Mouse (Mus musculus) forebrain, embryonic 13.5 days (tissue): ENCODE results near the gene Apbb1. TPM values are rescaled to one million over a fixed set of nuclear protein-coding genes. Genes with fewer than 3 reads are reported as not detected.

Source experiments
- ATAC-seq: fragments of 200-750 bp; cut with Nextera tagmentation; 2 replicates; pipeline ENCODE4 v1.8.0; 2017
- H3K27ac ChIP-seq: fragments of 300-500 bp; sonication (generic); 2 replicates; pipeline ENCODE4 v1.5.1; 2015; ENCODE audit warnings: inconsistent platforms, mild to moderate bottlenecking, moderate library complexity
- H3K27me3 ChIP-seq: fragments of 300-500 bp; sonication (generic); 2 replicates; pipeline ENCODE4 v1.6.1; 2015; ENCODE audit warnings: mild to moderate bottlenecking, inconsistent platforms
- H3K36me3 ChIP-seq: fragments of 300-500 bp; sonication (generic); 2 replicates; pipeline ENCODE4 v1.6.1; 2015; ENCODE audit warnings: mild to moderate bottlenecking, inconsistent platforms; ENCODE audit not compliant: poor library complexity, severe bottlenecking
- H3K4me1 ChIP-seq: fragments of 300-500 bp; sonication (generic); 2 replicates; pipeline ENCODE4 v1.6.1; 2015; ENCODE audit warnings: inconsistent platforms
- H3K4me2 ChIP-seq: fragments of 300-500 bp; sonication (generic); 2 replicates; pipeline ENCODE4 v1.6.1; 2015; ENCODE audit warnings: inconsistent platforms, mild to moderate bottlenecking, moderate library complexity
- H3K4me3 ChIP-seq: fragments of 300-500 bp; sonication (generic); 2 replicates; pipeline ENCODE4 v1.5.1; 2015; ENCODE audit warnings: mild to moderate bottlenecking, inconsistent platforms
- H3K9ac ChIP-seq: fragments of 300-500 bp; sonication (generic); 2 replicates; pipeline ENCODE4 v1.6.1; 2015; ENCODE audit warnings: mild to moderate bottlenecking, inconsistent platforms
- H3K9me3 ChIP-seq: fragments of 300-500 bp; sonication (generic); replicated peaks from 2 replicates; pipeline ENCODE4 v1.6.1; 2016; ENCODE audit warnings: inconsistent platforms
- WGBS: fragments of 180-500 bp; shearing (Covaris S2); methylation state at CpG from one replicate; pipeline ENCODE4 v1.1.7; 2015; 5-methylcytosine and 5-hydroxymethylcytosine counted together
- polyA plus RNA-seq: library from polyadenylated mRNA; unstranded; fragments of >200 nt; fragmentation: Nextera tagmentation; extraction: Ambion mirVana; gene quantifications from 2 replicates; pipeline ENCODE4 v1.2.1, GENCODE M21; 2015

Gene Apbb1
- polyA plus RNA-seq, 1 experiment from 2014 or later = 186 TPM

- no peak overlapping the region for H3K4me2 ChIP-seq
- H3K4me1 ChIP-seq = no peaks in the 10 kb centered on the region
- WGBS = 32% methylated on average over 9 of the region's 9 CpGs
- ATAC-seq = peak; percentile 70
- no peak overlapping the region for H3K4me3 ChIP-seq
- no peak overlapping the region for H3K27ac ChIP-seq
- no peak overlapping the region for H3K9ac ChIP-seq
- H3K36me3 ChIP-seq = no peaks in the 10 kb centered on the region
- H3K27me3 ChIP-seq = no peaks in the 10 kb centered on the region
- H3K9me3 ChIP-seq = 0 out of 2 replicates have a peak, but pooled peaks cover 5% of the 10 kb centered on the region
Measured at GRCm38 (mm10) chr7:105602860-105603623, 21.6 kb upstream of the Apbb1 start.

- H3K36me3 ChIP-seq = no peaks in the 10 kb centered on the region
- no peak overlapping the region for H3K4me2 ChIP-seq
- H3K27ac ChIP-seq = no peak overlapping the region
- H3K9me3 ChIP-seq = no peaks in the 10 kb centered on the region
- no peaks in the 10 kb centered on the region for H3K4me1 ChIP-seq
- WGBS = 13% methylated on average over 7 of the region's 7 CpGs
- ATAC-seq = no peak
- no peaks in the 10 kb centered on the region for H3K27me3 ChIP-seq
- H3K4me3 ChIP-seq = no peak overlapping the region
- no peak overlapping the region for H3K9ac ChIP-seq
Measured at GRCm38 (mm10) chr7:105590097-105590496, 8.6 kb upstream of the Apbb1 start.

DNA sequence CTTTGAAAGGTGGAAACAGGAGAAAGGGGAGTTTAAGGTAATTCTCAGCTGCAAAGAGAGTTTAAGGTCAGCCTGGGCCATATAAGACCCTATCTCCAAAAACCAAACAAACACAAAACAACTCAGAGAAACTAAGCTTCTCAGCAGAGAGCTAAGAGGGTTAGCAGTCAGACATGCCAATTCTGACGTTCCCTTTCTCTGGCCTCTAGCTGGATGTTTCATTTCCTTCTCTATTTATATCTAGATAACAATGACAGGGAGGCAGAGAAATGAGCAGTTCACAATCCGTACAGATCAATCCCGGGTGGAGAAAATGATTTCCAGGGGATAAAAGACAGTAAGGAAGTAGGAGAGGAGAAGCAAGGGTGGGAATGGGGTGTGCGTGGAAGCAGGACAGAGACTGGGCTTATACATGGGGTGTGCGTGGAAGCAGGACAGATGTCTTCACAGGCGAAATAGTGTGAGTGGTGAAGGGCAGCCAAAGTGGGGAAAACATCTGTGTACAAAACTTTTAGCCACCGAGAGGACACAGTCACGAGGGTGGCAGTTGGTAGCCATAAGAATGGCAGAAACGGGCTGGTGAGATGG, 7.0 kb upstream of the Apbb1 start:
- Histone ChIP-seq H3K36me3 (no peaks in the 10 kb centered on the region), H3K4me3 (no peak overlapping the region), H3K27me3 (no peaks in the 10 kb centered on the region), H3K4me2 (no peak overlapping the region), H3K27ac (no peak overlapping the region), H3K9me3 (no peaks in the 10 kb centered on the region), H3K9ac (no peak overlapping the region), H3K4me1 (no peaks in the 10 kb centered on the region)
- WGBS = 67% methylated on average over 9 of the region's 9 CpGs
- no peak for ATAC-seq

DNA sequence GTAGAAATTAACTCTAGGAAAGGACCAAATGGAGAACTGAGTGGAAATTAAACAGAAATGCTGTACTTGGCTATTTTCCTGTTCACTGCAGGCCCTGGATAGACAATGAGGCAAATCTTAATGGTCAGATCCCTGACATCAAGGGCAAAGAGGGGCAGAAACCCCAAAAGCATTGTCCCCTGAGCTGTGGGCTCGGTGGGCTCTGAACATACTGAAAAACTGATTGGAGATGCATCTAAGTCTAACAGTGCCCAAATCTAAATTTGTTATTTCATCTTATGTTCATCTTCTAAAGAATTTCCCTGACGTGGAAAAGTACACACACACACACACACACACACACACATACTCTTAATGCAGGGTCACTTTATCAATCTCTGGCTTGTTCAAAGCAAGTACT, 506 bp upstream of the Apbb1 start:
- H3K9ac ChIP-seq = peak overlapping the region; percentile 85; the same call in 1 of the 2 replicates
- ATAC-seq = no peak

DNA sequence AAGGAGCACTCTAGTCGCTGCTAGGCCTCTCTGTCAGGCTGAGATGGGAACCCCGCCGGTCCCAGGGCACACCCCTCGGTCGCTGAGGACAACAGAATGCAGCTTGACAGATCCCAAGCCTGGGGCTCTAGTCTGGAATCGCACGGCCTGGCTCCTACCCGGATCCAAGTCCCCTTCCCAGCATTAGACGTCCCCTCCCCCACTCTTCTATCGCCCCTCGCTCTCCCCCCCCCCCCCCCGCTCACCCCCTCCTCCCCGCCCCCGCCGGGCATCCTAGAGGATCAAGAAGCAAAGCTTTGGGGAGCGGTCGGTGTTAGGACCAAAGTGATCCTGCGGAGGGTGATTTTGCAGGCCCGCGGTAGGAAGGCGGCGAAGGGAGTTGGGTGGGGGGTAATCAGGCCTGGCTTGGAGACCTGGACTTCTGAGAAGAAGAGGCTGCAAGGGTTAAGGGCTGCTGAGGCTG, 795 bp downstream of the Apbb1 start:
- Histone ChIP-seq H3K9ac (peak overlapping the region; percentile 85), H3K9me3 (no peaks in the 10 kb centered on the region), H3K4me2 (peak overlapping the region; percentile 73), H3K27ac (peak overlapping the region; percentile 93), H3K4me3 (peak overlapping the region; percentile 75), H3K36me3 (no peaks in the 10 kb centered on the region), H3K27me3 (no peaks in the 10 kb centered on the region), H3K4me1 (peaks cover 44% of the 10 kb centered on the region)
- WGBS = 1% methylated on average over 16 of the region's 22 CpGs
- ATAC-seq = peak; percentile 65

More for the DNA sequence above, 506 bp upstream of the Apbb1 start:
- H3K4me1 ChIP-seq = peaks cover 37% of the 10 kb centered on the region
- peak overlapping the region; percentile 73 for H3K4me2 ChIP-seq
- H3K27me3 ChIP-seq = no peaks in the 10 kb centered on the region
- H3K36me3 ChIP-seq = no peaks in the 10 kb centered on the region
- H3K9me3 ChIP-seq = no peaks in the 10 kb centered on the region
- 67% methylated on average over 2 of the region's 2 CpGs for WGBS
- H3K27ac ChIP-seq = peak overlapping the region; percentile 93; the same call in 1 of the 2 replicates
- peak overlapping the region; percentile 75 for H3K4me3 ChIP-seq

DNA sequence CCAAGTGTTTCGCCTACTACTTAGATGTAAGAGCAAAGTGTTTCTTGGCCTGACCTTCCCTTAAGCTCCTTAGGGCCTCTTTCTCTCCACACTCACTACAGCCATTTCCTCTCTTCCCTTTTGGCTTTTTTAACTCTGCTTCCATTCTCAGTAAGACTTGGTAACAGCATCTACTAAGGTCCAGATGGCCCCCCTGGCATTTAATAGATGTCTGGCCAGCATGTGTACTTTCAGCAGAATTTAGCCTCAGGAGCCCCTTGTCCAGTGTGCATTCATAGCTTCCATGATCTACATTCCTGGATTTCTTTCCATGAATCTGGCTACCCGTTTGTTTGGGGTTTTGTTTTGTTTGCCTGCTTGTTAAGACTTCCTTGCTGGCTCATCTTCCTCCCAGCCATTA, 3.0 kb downstream of the Apbb1 start:
- Histone ChIP-seq H3K27ac (no peak overlapping the region), H3K9me3 (no peaks in the 10 kb centered on the region), H3K4me1 (peaks cover 44% of the 10 kb centered on the region), H3K9ac (no peak overlapping the region), H3K27me3 (no peaks in the 10 kb centered on the region), H3K36me3 (peaks cover 14% of the 10 kb centered on the region), H3K4me3 (no peak overlapping the region), H3K4me2 (no peak overlapping the region)
- 73% methylated on average over 2 of the region's 2 CpGs for WGBS
- ATAC-seq = no peak

DNA sequence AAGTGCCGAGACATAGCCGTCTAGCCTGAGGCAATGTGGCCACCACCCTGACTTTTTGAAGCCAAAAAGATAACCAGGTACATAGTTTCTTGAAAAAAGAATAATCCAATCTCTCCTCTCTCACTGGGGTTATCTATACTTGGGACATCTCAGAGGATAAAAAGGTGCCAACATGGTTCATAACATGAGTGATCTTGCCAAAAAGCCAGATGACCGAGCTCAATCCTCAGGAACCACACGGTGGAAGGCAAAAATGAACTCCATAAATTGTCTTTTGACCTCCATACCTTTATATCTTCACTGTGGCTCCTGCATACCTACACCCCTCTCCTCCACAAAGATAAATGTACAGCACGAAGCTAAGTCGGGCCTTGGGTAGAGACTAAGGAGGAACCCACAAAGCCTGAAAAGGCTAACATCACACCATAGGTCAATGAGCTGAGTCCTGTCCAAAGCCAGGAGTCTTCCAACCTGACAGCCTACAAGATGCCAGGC, 4.0 kb downstream of the Apbb1 start:
- peaks cover 25% of the 10 kb centered on the region for H3K36me3 ChIP-seq
- 98% methylated on average over 6 of the region's 6 CpGs for WGBS
- no peaks in the 10 kb centered on the region for H3K27me3 ChIP-seq
- no peak overlapping the region for H3K4me2 ChIP-seq
- H3K27ac ChIP-seq = no peak overlapping the region
- no peaks in the 10 kb centered on the region for H3K9me3 ChIP-seq
- no peak overlapping the region for H3K4me3 ChIP-seq
- ATAC-seq = no peak
- H3K4me1 ChIP-seq = peaks cover 47% of the 10 kb centered on the region
- H3K9ac ChIP-seq = no peak overlapping the region

DNA sequence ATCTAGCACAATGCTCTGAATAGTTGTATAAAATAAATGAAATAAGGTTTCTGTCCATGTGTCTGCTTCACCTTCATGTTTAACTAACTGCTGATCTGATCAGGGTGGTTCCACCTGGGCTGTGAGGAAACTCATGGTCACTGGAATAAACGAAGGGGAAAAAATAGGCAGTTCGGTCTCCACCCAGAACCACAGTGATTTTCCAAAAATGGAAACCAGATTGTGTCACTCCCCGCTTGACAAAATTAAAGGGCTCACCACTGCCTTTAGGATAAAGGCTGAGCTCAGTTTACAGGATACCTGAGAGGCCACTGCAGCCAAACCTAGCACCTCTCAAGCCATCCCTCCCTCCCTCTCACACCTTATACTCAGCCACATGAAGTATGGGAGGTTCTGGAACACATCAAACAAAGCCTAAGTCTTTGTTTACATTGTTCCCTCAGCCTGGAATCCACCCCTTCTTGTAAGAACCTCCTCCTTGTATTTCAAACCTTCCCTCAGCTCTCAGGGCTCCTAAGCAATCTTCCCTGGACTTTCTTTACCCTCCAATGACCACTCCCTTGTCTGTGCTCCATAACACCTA, 5.2 kb downstream of the Apbb1 start:
- no peak overlapping the region for H3K9ac ChIP-seq
- no peak overlapping the region for H3K4me2 ChIP-seq
- H3K27me3 ChIP-seq = no peaks in the 10 kb centered on the region
- H3K4me3 ChIP-seq = no peak overlapping the region
- H3K4me1 ChIP-seq = peaks cover 41% of the 10 kb centered on the region
- no peak for ATAC-seq
- H3K36me3 ChIP-seq = peaks cover 26% of the 10 kb centered on the region
- WGBS = 87% methylated on average over 3 of the region's 3 CpGs
- no peaks in the 10 kb centered on the region for H3K9me3 ChIP-seq
- H3K27ac ChIP-seq = no peak overlapping the region

GRCm38 (mm10) chr7:105574537-105574936, 6.9 kb downstream of the Apbb1 start:
- Histone ChIP-seq H3K9me3 (no peaks in the 10 kb centered on the region), H3K27ac (no peak overlapping the region), H3K36me3 (peaks cover 26% of the 10 kb centered on the region), H3K4me1 (peaks cover 49% of the 10 kb centered on the region), H3K27me3 (no peaks in the 10 kb centered on the region), H3K4me3 (no peak overlapping the region), H3K9ac (no peak overlapping the region), H3K4me2 (no peak overlapping the region)
- ATAC-seq = no peak
- 95% methylated on average over 4 of the region's 4 CpGs for WGBS

GRCm38 (mm10) chr7:105572949-105573348, 8.5 kb downstream of the Apbb1 start:
- Histone ChIP-seq H3K4me1 (peaks cover 49% of the 10 kb centered on the region), H3K27me3 (no peaks in the 10 kb centered on the region), H3K4me2 (no peak overlapping the region), H3K36me3 (peaks cover 26% of the 10 kb centered on the region), H3K4me3 (no peak overlapping the region), H3K9ac (no peak overlapping the region), H3K9me3 (no peaks in the 10 kb centered on the region), H3K27ac (no peak overlapping the region)
- no peak for ATAC-seq
- 93% methylated on average over 8 of the region's 8 CpGs for WGBS

- Histone ChIP-seq H3K4me3 (no peak overlapping the region), H3K27me3 (no peaks in the 10 kb centered on the region), H3K9me3 (no peaks in the 10 kb centered on the region), H3K9ac (no peak overlapping the region), H3K4me2 (peak overlapping the region; percentile 52), H3K36me3 (peaks cover 48% of the 10 kb centered on the region), H3K4me1 (peaks cover 40% of the 10 kb centered on the region), H3K27ac (peak overlapping the region; percentile 92; the same call in 1 of the 2 replicates)
- 79% methylated on average over 4 of the region's 4 CpGs for WGBS
- no peak for ATAC-seq
Measured at GRCm38 (mm10) chr7:105570756-105571155, 10.7 kb downstream of the Apbb1 start.
